Mouse (Mus musculus) retina, postnatal 7 days (tissue): ENCODE measurements around the gene Cdh22.
A peak's percentile ranks its signal among the peaks of the same experiment; 100 is the strongest.

Source experiments
- DNase-seq: peaks from one replicate; pipeline ENCODE4 v3.0.0-alpha.2; 2012; ENCODE audit warnings: low read depth, low spot score

Gene Cdh22

DNA sequence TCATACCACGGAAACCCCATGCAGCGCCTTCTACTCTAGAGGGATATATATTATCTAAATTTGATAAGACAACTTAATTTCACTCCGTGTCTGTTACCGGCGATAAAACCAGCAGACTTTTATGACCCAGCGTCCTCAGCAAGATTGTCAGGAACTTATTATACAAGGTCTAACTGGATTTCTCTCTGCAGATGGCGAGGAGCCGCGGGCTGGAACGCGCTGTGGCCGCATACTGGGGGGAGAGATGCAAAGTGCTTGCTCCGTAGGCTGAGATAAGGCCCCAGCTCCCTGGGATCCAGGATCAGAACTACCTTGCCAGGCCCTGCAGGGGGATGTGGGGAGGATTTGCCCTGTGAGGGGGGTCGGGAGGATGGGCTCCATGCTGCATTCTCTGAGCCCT is 145.2 kb downstream of the Cdh22 start:
- no peak for DNase-seq

DNA sequence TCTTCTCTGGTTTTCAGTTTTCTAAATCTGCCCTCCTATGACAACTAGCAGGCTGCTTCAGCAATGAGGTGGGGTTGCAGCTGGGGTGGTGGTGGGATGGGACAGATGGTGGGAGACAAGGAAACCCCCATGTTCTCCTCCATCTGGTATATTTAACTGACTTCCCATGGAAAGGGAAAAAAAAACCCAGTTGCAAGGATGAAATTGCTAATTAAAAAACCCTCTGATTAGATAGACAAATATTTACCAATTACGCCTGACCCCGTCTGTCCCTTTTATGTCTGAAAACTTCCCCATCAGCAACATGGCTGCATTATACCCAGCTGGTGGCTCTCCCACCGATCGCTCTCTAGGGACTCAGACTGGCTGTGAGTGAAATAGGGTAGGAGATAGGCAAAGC is 148.0 kb downstream of the Cdh22 start:
- DNase-seq = no peak

DNA sequence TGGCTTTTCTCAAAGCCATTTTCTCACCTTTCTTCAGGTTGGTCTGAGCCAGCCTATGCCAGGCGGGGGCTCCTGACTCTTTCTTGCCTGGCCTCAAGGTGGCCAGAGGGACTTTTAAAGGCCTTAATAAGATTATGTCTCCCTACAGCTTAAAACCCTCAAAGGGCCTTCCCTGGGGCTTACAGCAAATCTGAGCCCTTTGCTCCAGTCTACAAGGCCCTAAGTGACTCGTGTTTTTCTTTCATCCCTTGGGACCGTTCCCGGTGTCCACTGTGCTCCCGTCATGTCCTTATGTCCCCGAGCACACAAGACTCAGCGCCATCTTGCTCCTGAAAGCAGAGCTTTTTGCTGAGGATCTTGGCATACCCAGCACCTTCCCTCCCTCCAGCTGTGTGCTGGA is 153.4 kb downstream of the Cdh22 start:
- no peak for DNase-seq

DNA sequence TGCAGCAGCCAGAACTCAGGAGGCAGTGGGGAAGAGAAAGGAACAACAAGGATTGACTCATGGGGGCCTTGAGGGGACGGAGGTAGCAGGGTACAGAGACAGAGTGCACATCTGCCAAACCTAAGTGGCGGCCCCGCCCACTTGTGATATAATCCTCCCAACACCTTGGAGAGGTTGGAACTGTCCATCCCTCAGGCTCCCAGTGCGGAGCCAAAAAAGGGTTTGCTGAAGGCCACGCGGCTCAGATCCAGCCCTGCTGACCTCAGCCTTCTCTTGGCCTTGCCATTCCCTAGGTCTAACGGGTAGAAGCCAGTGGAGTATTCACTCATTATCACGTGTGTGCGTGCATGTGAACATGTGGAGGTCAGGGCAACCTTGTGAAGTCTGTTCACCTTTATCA is 154.0 kb downstream of the Cdh22 start:
- no peak for DNase-seq

DNA sequence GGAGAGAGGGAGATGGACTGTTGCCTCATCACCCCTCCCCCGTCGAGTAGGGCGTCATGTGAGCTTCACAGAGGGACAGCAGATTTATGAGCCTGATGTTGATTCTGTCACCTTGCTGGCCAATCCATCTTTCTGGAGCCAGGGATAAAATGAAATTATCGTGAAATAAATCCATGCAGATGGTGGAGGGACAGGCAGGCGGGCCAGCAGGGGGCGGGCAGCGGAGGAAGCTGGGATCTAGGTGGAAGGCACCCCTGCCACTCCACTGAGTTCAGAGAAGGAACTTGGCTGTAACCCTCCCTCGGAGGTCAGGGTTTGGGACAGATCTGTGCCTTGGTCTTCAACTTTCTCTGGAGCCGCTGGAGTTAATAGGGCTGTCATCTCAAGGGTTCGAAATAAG is 156.0 kb downstream of the Cdh22 start:
- DNase-seq = no peak

DNA sequence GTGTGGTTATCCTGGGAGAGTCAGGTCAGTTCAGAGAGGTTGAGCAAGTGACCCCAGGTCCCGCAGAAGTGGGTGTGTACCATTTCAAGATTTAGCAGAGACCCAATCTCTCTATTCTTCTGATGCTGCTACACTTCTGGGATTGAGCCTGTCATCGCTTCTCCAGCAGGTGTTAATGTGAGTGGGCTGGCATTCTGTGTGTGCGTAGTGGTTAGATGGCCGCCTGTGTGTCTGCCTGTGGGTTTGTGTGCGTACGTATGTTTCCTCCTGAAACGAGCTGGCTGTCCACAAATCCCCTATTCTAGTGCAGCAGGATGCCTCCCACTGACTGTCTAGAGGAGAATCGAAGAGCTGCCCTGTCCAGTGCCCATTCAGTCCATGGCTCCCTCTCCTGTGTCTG is 156.6 kb downstream of the Cdh22 start:
- DNase-seq = no peak

DNA sequence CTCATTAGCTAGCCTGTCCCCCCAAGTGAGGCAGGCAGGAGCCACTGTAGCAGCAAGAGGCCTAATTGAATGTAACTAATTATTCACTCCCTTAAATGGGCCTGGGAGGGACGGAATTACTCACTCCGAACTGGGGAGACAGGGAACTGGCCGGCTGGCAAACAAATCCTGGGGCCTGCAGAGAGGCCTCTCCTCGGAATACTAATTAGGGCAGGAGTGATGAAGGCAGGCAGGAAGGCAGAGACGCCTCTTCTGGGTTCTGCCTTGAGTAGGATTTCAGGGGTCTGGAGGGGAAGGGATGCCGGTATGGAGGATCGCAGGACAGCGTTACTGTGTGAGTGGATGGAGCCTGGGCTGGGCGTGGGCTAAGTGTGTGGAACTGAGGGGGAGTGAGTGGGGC is 157.6 kb downstream of the Cdh22 start:
- DNase-seq = no peak

DNA sequence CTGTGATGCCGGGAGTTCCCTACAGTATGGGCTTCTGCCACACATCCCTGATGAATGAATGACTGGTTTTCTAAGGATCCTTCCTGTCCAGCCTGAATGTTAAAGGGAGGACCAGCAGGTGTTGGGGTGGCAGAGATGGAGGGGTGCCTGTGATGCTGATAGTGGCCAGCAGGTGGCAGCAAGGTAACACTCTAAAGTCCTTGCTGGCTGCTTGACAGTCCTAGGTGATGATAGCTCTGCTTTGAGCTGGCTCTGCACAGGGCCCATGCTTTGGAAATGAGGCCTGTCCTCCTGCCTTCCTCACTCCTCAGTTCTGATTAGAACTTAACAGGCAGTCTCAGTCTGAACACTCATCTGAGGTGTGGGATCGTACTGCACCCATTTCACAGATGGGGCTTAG is 159.7 kb downstream of the Cdh22 start:
- peak; percentile 63 for DNase-seq

DNA sequence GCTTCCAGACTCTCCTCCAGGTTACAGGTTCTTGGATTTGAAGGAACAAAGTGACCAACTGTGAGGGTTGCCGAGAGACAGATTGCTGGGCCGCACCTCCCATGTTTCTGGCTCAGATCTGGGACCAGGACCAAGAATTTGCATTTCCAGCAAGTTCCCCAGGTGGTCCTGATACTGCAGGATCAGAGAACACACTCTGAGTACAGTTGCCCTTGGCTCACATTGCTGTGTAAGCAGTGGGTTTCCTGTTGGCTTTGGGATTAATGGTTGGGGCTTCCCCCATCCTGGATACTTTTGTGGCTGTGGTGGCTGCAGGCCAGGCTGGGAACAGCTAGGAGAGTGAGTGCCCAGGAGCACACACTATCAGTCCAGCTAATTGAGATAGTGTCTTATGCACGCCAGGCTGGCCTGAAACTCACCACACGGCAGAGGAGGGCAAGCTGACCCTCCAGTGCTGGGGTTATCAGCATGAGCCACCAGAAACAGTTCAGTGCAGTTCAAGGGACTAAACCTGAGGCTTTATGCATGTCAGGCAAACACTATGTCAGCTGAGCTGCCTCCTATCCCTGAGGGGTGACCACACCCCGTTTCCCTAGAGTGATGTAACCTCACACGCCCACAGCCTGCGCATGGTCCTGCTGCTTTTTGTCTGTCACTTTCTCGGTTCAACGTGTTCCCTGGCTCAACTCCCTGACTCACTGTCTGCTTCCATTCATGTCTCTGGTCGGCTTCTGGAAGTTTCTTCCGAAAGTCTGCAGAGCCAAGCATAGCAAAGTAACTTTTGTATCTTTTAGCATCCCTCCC is 160.4 kb downstream of the Cdh22 start:
- DNase-seq = no peak

DNA sequence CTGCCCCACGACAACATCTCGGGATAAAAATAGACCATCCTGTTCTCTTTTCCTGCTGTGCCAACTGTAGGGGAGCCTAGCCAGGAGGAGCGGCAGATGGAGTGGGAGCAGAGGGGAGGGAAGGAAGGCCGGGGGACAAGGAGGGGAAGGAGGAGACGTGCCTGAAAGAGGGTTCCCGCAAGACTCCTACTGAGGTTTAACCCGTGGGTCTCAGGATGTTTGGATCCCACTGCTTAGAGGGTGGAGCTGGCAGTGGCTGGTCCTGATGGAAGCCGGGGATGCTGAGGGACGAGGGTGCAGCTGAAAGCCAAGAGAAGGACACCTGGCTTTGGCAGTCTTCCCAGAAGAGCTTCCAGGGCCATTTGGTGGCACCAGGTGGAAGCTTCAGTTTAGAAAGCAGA is 161.3 kb downstream of the Cdh22 start:
- no peak for DNase-seq

DNA sequence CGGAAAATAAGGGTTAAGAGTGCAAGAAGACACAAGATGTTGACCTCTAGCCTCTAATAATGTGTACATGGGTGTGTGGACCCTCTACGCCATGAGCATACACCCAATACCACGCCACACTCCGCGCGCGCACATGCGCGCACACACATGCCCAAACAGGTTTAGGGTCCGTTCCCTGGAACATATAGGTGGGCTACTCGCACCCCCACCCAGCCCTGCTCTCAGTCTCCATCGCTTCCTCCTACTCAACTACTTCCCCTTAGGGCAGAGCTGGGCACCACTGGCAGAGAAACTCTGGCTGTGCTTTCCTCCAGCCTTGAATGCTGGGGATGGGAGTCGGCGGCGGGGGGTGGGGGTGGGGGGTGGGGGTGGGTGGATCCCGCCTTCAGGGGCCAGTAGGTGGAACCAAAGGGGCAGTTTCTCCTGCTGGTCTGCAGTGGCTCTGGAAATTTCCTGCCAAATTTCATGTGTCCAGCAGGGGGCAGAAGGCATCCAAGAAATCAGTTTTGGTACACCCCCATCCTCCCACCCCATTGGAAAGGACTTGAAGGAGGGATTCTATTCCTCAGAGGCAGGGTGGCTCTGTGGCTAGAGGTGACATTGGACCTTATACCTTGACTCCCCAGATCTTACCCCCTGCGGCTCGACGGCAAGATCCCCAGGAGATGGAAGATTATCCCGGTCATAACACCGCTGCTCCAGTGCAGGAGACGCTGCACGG is 164.4 kb downstream of the Cdh22 start:
- DNase-seq = peak; percentile 63

DNA sequence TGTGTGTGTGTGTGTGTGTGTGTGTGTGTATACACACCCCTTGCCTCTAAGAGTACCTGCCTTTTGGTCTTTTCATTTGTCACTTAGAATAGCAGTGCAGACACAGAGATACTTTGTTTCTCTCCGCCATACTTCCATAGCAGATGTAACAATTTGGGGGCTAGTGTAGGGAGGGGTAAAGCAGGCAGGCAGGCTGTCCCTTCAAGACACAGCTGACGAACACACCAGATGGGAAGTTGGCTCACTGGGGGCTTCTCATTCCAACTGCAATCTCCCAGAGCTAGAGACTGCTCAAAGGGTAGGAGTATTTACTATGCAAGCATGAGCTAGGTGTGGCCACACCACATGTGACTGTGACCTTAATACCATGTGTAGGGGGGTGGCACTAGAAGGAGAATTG is 165.8 kb downstream of the Cdh22 start:
- no peak for DNase-seq

DNA sequence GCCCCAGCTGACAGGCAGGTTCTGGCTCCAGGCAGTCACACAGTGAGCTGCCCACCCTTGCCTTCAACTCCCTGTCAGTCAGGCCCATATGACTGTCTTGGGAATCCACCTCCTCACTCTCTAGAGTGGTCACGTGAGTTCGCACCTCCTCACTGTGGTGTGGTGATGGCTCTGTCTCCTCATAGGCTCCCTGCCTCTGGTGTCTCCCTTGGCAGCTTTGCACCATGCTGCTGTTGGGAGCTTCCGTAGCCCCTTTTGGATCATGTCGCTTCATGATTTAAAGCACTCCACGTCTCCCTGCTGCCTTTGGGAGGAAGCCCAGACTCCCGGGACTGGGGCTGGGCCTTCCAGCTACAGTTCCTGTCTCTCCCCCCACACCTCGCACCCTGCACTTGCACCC is 170.2 kb downstream of the Cdh22 start:
- no peak for DNase-seq

DNA sequence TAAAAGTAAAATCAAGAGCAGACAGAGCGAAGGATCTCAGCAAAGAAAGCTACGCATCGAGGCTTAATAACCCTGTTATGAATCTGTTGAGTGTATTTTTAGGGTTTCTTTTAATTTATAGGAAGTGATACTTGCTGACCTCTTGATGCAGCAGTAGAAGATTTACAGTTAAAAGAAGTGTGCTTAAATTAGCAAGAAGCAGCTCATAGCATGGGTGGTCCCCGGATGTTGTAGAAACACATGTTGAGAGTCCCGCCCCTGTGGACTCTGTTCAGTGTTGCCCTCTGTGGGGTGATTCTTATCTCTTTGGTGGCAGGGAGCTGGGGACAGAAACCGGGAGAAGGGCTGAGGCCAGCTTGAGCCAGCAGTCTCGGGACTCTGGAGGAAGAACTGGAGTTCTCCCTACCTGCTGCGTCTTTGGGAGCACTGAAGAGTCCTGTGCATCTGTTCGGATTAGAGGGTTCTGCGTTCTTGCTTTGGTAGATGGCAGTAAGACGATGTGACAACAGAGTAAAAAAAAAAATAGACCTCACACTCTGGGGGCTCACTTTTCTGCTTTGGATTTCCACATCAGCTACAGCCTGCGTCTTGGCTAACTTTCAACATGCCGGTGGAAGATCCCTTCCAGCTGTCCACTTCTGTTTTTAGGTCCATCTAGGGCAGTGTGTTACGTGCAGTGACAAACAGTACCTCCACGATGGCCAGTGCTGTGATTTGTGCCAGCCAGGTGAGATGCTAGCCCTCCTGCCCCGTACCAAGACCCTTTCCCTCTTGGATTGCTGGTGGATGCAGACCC is 172.8 kb downstream of the Cdh22 start:
- DNase-seq = no peak
